ENCODE assay signal across 8 mouse cellular contexts in the genomic region with DNA sequence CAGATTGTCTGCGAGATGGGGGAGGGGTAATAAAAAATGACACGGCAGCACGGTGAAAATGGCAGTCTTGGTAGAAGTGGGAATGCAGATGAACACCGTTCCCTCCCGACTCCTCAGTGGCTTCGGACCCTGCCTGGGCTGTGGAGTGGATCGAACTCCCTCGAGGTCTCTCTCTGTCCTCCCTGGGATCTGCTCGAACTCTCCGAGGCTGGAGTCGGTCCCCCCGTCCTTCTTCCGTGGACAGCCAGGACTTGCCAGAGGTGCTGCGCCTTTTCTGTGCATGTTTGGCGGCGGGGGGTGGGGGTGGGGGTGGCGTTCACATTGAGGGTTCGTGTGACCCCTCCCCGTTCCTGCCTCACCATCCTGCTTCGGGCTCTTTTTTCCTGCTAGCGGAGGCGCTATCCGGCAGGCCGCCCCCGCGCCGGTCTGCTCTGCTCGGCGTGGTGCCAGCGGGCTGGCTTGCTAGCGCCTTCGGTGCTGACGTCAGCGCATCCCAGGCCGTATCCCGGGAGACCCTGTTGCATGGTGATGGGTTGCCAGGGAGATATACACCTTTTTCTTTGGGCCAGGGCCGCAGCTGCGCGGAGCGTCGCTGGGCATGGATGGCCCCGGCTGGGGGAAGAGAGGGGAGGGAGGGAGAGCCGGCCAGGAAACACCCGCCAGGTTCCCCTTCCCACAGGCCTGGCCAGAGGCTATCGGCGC. TPM values are rescaled to one million over a fixed set of nuclear protein-coding genes. Genes with fewer than 3 reads are reported as not detected.
A peak's percentile ranks its signal among the peaks of the same experiment; 100 is the strongest.
DNase-seq lines count a peak whose midpoint lies in the region; ATAC-seq and TF ChIP-seq lines count a peak whose summit lies in the region.

No protein-coding gene starts in this region.

- H3K4me1 ChIP-seq in liver, embryonic 16.5 days (ENCODE audit: control insufficient read depth, low read depth, low read length), result peaks cover 21% of the 10 kb centered on the region

- no peak for TF ChIP-seq CTCF in layer of hippocampus, adult 2 months (conservative IDR thresholded peaks at IDR 0.05)

- peaks cover 2% of the 10 kb centered on the region for H3K36me3 ChIP-seq in liver, embryonic 16.5 days (ENCODE audit: control insufficient read depth, insufficient read depth)

- no peaks in the 10 kb centered on the region for H3K9me3 ChIP-seq in liver, embryonic 16.5 days (replicated peaks; ENCODE audit: control insufficient read depth, low read length)

- H3K9ac ChIP-seq in liver, embryonic 16.5 days (ENCODE audit: low read depth, low read length), result no peak overlapping the region; the same call in 1 of the 2 replicates

- peak overlapping the region; percentile 48 for H3K4me2 ChIP-seq in liver, embryonic 16.5 days (ENCODE audit: low read depth, low read length)

- 6% methylated on average over 46 of the region's 46 CpGs for WGBS in liver, embryonic 16.5 days (ENCODE audit: insufficient replicate concordance)

- H3K27me3 ChIP-seq in liver, embryonic 16.5 days (ENCODE audit: control insufficient read depth, insufficient read depth, low read depth, low read length), result peaks cover 29% of the 10 kb centered on the region

- peak overlapping the region; percentile 79 for H3K4me3 ChIP-seq in layer of hippocampus, adult 2 months
- peak overlapping the region; percentile 19; the same call in 1 of the 2 replicates for H3K4me3 ChIP-seq in liver, embryonic 16.5 days (ENCODE audit: low read depth, low read length)

- peak; percentile 47 to 52 for ATAC-seq in hematopoietic stem cell, adult 5-6 weeks (replicated peaks in 1 of 2; ENCODE audit: insufficient read depth in 1 of 2, low FRiP score in 2 of 2, low TSS enrichment in 1 of 2, low read depth in 1 of 2, poor library complexity in 2 of 2, severe bottlenecking in 2 of 2)
- no peak for ATAC-seq in liver, embryonic 16.5 days (ENCODE audit: low read depth)

- DNase-seq in ZHBTc4 (ENCODE audit: low read depth, low spot score), result peak; percentile 75
- peak; percentile 91 for DNase-seq in cerebellum, adult 9-10 months
- DNase-seq in frontal cortex, postnatal 10 days (ENCODE audit: low spot score in 2 of 2), result peak; percentile 97 to 98
- peak; percentile 98 to 99 for DNase-seq in layer of hippocampus, adult 2 months (ENCODE audit: low spot score in 2 of 2)
- DNase-seq in ovary, postnatal 10 days (ENCODE audit: low spot score), result peak; percentile 76
- DNase-seq in c-Kit-positive CD71-positive TER-119-positive erythroid progenitor cells, embryonic 14.5 days (ENCODE audit: low spot score), result no peak

- peak overlapping the region; percentile 98 for H3K27ac ChIP-seq in layer of hippocampus, adult 2 months
- no peak overlapping the region for H3K27ac ChIP-seq in liver, embryonic 16.5 days (ENCODE audit: low read length)

RNA-seq across cellular contexts. Expression of gene Fam131a, which starts 2.7 kb away (rescaled TPM):
- 0.65 and 1.1 TPM in 2 replicates for total RNA-seq in hematopoietic stem cell, adult 5-6 weeks (2017)
- total RNA-seq in layer of hippocampus, adult 2 months (2021), result 100 to 1,000 TPM; 450 to 457 TPM
- 1.4 and 2.3 TPM in 2 replicates for polyA plus RNA-seq in liver, embryonic 16.5 days (2015; fragmentation: Nextera tagmentation; extraction: Ambion mirVana)

RNA-seq across cellular contexts. Expression of gene Polr2h, which starts 21.7 kb away (rescaled TPM):
- total RNA-seq in hematopoietic stem cell, adult 5-6 weeks (2017), result 79.3 and 81.7 TPM in 2 replicates
- 10 to 100 TPM; 26.1 TPM for total RNA-seq in layer of hippocampus, adult 2 months (2021)
- 27.7 and 31.6 TPM in 2 replicates for polyA plus RNA-seq in liver, embryonic 16.5 days (2015; fragmentation: Nextera tagmentation; extraction: Ambion mirVana)

RNA-seq across cellular contexts. Expression of gene Clcn2, which starts 21.8 kb away (rescaled TPM):
- total RNA-seq in hematopoietic stem cell, adult 5-6 weeks (2017), result 2.8 and 4.2 TPM in 2 replicates
- total RNA-seq in layer of hippocampus, adult 2 months (2021), result 10 to 100 TPM; 74.2 to 79.5 TPM
- 9.7 and 11.5 TPM in 2 replicates for polyA plus RNA-seq in liver, embryonic 16.5 days (2015; fragmentation: Nextera tagmentation; extraction: Ambion mirVana)

RNA-seq across cellular contexts. Expression of gene Eif4g1, which starts 27.7 kb away (rescaled TPM):
- total RNA-seq in hematopoietic stem cell, adult 5-6 weeks (2017), result 212 and 290 TPM in 2 replicates
- 100 to 1,000 TPM; 283 to 297 TPM for total RNA-seq in layer of hippocampus, adult 2 months (2021)
- 80.9 and 89.4 TPM in 2 replicates for polyA plus RNA-seq in liver, embryonic 16.5 days (2015; fragmentation: Nextera tagmentation; extraction: Ambion mirVana)

RNA-seq across cellular contexts. Expression of gene Chrd, which starts 37.2 kb away (rescaled TPM):
- total RNA-seq in hematopoietic stem cell, adult 5-6 weeks (2017), result not detected in 2 replicates
- 10 to 100 TPM; 87.0 to 90.7 TPM for total RNA-seq in layer of hippocampus, adult 2 months (2021)
- 0.32 and 0.39 TPM in 2 replicates for polyA plus RNA-seq in liver, embryonic 16.5 days (2015; fragmentation: Nextera tagmentation; extraction: Ambion mirVana)

Comparison
In these comparisons a context has a peak if more than half of its experiments do, and no peak if none do; other contexts are left out.
1. RNA of gene Fam131a, which starts 2.7 kb away (total RNA-seq): 450 to 457 TPM in layer of hippocampus, adult 2 months; 0.65 to 1.1 TPM in hematopoietic stem cell, adult 5-6 weeks; every median in the first group is over 100 times any median in the second.
2. RNA of gene Clcn2, which starts 21.8 kb away (total RNA-seq): 74.2 to 79.5 TPM in layer of hippocampus, adult 2 months; 2.8 to 4.2 TPM in hematopoietic stem cell, adult 5-6 weeks; every median in the first group is over 10 times any median in the second.